Mouse (Mus musculus): ENCODE results near the gene Dcaf6. TPM values are rescaled to one million over a fixed set of nuclear protein-coding genes. Genes with fewer than 3 reads are reported as not detected.

Dcaf6 gene
- polyA plus RNA-seq, 1 experiment from 2014 or later, result 10.9 TPM

DNA sequence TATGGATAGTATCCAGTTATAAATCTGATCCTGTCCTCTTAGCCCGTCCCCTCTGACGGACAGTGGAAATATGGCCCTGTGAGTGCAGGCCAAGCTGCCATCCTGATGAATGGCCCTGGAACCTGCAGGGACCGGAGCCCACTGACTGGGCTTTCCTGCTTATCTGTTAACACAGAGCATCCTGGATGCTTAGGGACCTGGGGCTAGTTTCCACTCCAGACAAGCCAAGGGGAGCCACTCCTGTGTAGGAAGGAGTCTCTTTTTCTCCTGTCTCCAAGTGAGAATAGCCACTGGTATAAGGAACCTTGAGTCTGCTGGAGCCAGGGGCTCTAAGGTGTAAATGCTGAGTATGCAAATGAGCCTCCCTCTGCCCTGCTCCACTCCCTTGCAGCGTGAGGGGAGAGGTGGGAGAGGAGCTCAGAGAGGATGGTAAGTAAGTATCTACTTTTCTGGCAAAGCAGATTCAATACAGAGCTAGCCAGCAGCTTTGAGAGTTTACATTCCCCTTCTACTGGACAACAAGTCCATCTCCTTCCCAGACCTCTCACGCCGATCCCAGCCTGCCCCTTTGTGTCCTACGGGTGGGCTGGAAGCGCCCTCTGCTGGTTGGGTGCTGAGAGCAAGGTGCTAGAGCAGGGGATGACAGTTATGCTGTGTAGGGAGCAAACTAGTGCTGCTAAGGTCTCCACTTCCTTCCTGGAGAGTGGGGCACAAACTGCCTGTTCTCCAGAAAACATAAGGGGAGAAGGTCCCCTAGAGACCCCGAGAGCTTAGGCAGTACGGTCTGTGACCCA, 139.9 kb downstream of the Dcaf6 start:
- Histone ChIP-seq H3K4me3 (no peak overlapping the region), H3K27me3 (no peaks in the 10 kb centered on the region), H3K9me3 (no peaks in the 10 kb centered on the region), H3K4me1 (no peaks in the 10 kb centered on the region), H3K9ac (no peak overlapping the region), H3K36me3 (peaks cover 41% of the 10 kb centered on the region), H3K4me2 (replicated peaks) (no peak overlapping the region), H3K27ac (no peak overlapping the region)
- WGBS, result 45% methylated on average over 10 of the region's 10 CpGs
- no peak for ATAC-seq (ENCODE audit: insufficient number of reproducible peaks, insufficient read depth, low FRiP score, low TSS enrichment)

DNA sequence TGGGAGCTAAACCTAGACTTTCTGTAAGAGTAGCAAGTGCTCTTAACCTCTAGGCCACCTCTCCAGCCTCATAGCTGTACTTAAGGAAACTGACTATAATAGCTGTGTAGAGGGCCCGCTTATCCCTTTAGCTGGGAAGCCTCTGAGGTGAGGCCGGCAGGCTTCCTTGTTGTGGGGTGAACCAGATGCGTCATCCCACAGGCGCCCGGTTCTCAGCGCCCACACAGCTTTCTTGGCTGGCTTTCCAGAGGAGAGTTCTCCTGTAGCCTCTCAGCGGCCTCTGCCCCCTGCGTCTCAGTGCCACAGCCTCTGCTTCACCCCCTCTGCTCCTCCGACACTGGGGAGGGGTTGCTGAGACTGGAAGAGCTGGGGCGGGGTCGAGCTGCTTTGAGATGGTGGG, 143.9 kb downstream of the Dcaf6 start:
- no peak for ATAC-seq (ENCODE audit: insufficient number of reproducible peaks, insufficient read depth, low FRiP score, low TSS enrichment)
- no peaks in the 10 kb centered on the region for H3K4me1 ChIP-seq
- no peaks in the 10 kb centered on the region for H3K27me3 ChIP-seq
- H3K9ac ChIP-seq, result no peak overlapping the region
- H3K27ac ChIP-seq, result no peak overlapping the region
- WGBS, result 47% methylated on average over 11 of the region's 11 CpGs
- no peak overlapping the region for H3K4me2 ChIP-seq (replicated peaks)
- peaks cover 44% of the 10 kb centered on the region for H3K36me3 ChIP-seq
- H3K9me3 ChIP-seq, result no peaks in the 10 kb centered on the region
- no peak overlapping the region for H3K4me3 ChIP-seq

DNA sequence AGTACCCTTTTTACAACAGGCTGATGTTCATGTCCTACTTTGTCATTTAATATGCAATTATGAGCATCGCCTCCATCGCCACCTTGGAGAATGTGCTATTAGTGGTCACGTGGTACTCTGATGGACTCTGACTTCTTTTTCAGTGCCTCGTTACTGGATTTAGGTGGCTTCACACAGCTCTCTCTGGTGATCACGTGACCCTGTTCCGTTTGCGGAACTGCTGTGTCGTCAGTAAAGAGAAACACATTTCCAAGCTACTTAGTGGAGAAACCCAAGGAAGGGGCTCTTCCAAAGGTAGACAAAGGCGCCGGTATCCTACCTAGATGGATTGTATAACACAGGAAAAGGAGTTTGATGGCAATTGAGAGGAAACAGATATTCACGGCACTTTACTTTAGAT, 152.1 kb downstream of the Dcaf6 start:
- H3K4me3 ChIP-seq, result no peak overlapping the region
- peaks cover 40% of the 10 kb centered on the region for H3K36me3 ChIP-seq
- no peak for ATAC-seq (ENCODE audit: insufficient number of reproducible peaks, insufficient read depth, low FRiP score, low TSS enrichment)
- H3K4me1 ChIP-seq, result no peaks in the 10 kb centered on the region
- WGBS, result 74% methylated on average over 11 of the region's 11 CpGs
- H3K27ac ChIP-seq, result no peak overlapping the region
- H3K4me2 ChIP-seq (replicated peaks), result no peak overlapping the region
- H3K9ac ChIP-seq, result no peak overlapping the region
- H3K27me3 ChIP-seq, result no peaks in the 10 kb centered on the region
- no peaks in the 10 kb centered on the region for H3K9me3 ChIP-seq

DNA sequence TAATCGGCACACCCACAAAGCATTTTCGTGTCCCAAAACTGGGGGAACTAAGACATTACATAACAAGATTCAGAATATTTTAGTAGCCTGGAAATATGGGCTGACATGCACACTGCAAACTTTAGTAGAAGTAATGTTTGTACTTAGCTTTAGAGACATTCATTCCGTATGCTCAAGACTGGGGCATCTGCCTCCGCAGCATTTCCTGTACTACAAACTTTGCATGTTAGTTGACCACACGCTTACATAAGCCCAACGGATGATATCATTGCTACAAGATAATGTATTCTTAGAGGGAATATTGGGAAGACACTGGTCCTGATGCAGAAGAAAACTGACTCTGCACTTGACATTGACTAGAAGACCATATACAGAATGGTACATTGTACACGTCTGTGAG, 155.9 kb downstream of the Dcaf6 start:
- Histone ChIP-seq H3K9ac (no peak overlapping the region), H3K27ac (no peak overlapping the region), H3K4me3 (no peak overlapping the region), H3K36me3 (peaks cover 12% of the 10 kb centered on the region; the same call in 1 of the 2 replicates), H3K9me3 (no peaks in the 10 kb centered on the region), H3K27me3 (no peaks in the 10 kb centered on the region), H3K4me1 (peaks cover 4% of the 10 kb centered on the region; the same call in 1 of the 2 replicates), H3K4me2 (replicated peaks) (no peak overlapping the region)
- ATAC-seq (ENCODE audit: insufficient number of reproducible peaks, insufficient read depth, low FRiP score, low TSS enrichment), result no peak
- WGBS, result 92% methylated on average over 7 of the region's 7 CpGs

DNA sequence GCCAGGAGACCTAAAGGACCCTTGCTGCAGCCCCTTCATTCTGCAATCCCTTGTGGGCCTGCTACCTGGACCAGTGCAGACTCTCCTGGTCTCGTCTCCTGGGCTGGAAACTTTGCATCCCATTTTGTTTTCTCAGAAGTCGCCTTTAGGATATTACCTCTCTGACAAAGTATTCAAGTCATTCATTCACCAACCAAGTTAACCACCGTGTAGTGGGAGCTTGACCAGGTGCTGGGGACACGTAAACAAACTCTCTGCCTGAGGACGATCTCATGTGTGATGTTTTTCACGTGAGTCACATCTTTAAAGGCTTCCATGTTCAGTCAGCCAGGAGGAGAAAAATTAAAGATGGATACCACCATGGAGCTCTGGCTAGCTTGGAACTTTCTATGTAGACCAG, 157.1 kb downstream of the Dcaf6 start:
- 0 out of 2 replicates have a peak overlapping the region, but pooled peaks have one; percentile 43 for H3K27ac ChIP-seq

DNA sequence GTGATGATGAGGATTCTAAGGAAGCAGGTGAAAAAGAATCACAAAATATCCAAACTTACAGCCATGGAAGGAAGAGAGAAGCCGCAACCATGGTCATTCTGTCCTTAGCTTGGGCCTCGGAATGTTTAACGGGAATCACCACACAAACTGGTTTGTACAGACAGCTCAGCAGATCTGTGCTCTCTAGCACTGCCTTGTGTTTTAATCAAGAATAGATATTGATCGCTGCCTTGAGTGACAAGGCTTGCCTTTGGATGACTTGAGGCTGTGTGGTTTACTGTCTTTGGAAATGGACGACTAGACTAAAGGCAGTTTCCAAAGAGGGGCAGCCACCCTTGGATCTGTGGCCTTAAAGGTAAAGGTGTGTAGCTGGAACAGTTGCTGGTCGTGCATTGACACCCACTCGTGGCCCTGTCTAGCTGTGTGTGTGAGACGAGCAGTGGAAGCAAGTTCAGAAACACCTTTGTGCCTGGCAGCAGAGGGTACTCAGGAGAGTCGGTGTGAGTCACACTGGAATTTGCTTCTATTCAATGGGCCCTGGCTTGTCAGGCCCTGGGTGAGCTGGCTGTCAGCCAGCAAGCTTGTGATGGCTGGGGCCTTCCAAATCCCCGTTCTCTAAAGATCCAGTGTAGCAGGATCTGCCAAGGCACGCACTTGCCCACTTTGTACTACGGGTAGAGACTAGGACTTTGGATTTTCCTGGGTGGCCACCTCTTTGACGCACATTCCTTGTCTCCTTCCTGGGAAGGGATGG, 157.6 kb downstream of the Dcaf6 start:
- Histone ChIP-seq H3K27ac (0 out of 2 replicates have a peak overlapping the region, but pooled peaks have one; percentile 43), H3K4me3 (no peak overlapping the region), H3K36me3 (peaks cover 12% of the 10 kb centered on the region; the same call in 1 of the 2 replicates), H3K27me3 (no peaks in the 10 kb centered on the region), H3K4me2 (replicated peaks) (no peak overlapping the region), H3K9ac (no peak overlapping the region), H3K9me3 (no peaks in the 10 kb centered on the region), H3K4me1 (peaks cover 4% of the 10 kb centered on the region; the same call in 1 of the 2 replicates)
- ATAC-seq (ENCODE audit: insufficient number of reproducible peaks, insufficient read depth, low FRiP score, low TSS enrichment), result peak; percentile 60; the same call in 1 of the 2 replicates
- WGBS, result 78% methylated on average over 13 of the region's 13 CpGs

More for the DNA sequence above, 157.1 kb downstream of the Dcaf6 start:
- no peak overlapping the region for H3K9ac ChIP-seq
- H3K4me1 ChIP-seq, result peaks cover 4% of the 10 kb centered on the region; the same call in 1 of the 2 replicates
- no peak overlapping the region for H3K4me2 ChIP-seq (replicated peaks)
- peaks cover 12% of the 10 kb centered on the region; the same call in 1 of the 2 replicates for H3K36me3 ChIP-seq
- 86% methylated on average over 6 of the region's 6 CpGs for WGBS
- H3K9me3 ChIP-seq, result no peaks in the 10 kb centered on the region
- H3K4me3 ChIP-seq, result no peak overlapping the region
- no peaks in the 10 kb centered on the region for H3K27me3 ChIP-seq
- no peak for ATAC-seq (ENCODE audit: insufficient number of reproducible peaks, insufficient read depth, low FRiP score, low TSS enrichment)

DNA sequence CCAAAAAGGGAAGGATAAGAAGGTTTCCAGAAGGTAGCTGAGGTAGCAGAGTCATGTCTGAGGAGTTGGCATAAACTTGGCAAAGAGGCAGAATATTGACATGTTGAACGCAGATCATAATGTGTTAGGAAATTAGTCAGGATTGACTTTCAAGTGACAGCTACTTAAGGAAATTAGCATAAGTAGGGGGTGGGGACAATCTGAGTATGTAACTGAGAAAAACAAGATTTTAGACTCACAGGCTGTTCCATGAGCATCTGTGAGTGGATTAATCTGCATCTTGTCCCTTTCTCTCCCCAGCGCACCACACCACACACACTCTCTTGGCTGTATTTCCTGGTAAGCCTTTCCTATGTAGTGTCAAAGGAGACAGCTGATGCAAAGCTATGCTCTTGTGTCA, 158.7 kb downstream of the Dcaf6 start:
- Histone ChIP-seq H3K4me1 (peaks cover 4% of the 10 kb centered on the region; the same call in 1 of the 2 replicates), H3K9me3 (no peaks in the 10 kb centered on the region), H3K4me3 (no peak overlapping the region), H3K9ac (no peak overlapping the region), H3K27ac (no peak overlapping the region), H3K27me3 (no peaks in the 10 kb centered on the region), H3K36me3 (peaks cover 11% of the 10 kb centered on the region; the same call in 1 of the 2 replicates), H3K4me2 (replicated peaks) (no peak overlapping the region)
- WGBS, result 88% methylated on average over 2 of the region's 2 CpGs
- no peak for ATAC-seq (ENCODE audit: insufficient number of reproducible peaks, insufficient read depth, low FRiP score, low TSS enrichment)

DNA sequence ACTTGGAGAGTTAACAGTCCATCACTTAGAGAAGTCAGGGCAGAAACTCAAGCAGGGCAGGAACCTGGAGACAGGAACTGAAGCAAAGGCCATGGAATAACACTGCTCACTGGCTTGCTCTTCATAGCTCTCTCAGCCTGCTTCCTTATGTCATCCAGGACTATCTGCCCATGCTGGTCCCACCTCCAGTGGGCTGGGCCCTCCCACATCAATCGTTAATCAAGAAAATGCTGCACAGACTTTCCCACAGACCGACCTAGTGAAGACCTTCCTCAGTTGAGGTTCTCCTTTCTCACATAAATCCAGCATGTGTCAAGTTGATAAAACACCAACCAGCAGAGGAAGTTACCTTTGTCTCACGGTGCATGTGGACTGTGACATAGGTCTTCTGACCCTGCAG, 159.2 kb downstream of the Dcaf6 start:
- WGBS, result 92% methylated on average over 3 of the region's 3 CpGs
- no peak for ATAC-seq (ENCODE audit: insufficient number of reproducible peaks, insufficient read depth, low FRiP score, low TSS enrichment)
- Histone ChIP-seq H3K27me3 (no peaks in the 10 kb centered on the region), H3K4me2 (replicated peaks) (no peak overlapping the region), H3K27ac (no peak overlapping the region), H3K36me3 (peaks cover 10% of the 10 kb centered on the region), H3K9me3 (no peaks in the 10 kb centered on the region), H3K9ac (no peak overlapping the region), H3K4me3 (no peak overlapping the region), H3K4me1 (peaks cover 4% of the 10 kb centered on the region; the same call in 1 of the 2 replicates)

DNA sequence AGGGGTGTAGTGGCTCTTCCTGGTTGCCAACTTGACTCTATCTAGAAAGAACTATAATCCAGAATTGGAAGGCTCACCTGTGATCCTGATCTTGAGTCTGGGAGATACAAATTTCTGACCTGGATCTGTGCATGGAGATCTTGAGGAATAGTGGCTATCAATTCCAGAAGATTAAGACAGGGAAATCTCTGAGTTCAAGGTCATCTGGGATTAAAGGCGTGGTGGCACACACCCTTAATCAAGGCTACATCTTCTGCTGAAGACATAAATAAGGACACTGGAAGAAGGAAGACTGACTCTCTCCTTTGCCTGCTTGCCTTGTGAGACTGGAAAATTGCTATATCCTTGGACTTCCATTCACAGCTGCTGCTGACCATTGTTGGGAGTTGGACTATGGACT, 164.8 kb downstream of the Dcaf6 start, which contains the start of gene Gpr161:
TSS of gene Gpr161 (plus strand) at position 301 of the 400 bp plus-strand sequence.
- H3K4me1 ChIP-seq, result no peaks in the 10 kb centered on the region
- no peak within 1 kb of the TSS for H3K4me2 ChIP-seq (replicated peaks)
- H3K36me3 ChIP-seq, result peaks cover 13% of the 10 kb centered on the region
- no peak for ATAC-seq (ENCODE audit: insufficient number of reproducible peaks, insufficient read depth, low FRiP score, low TSS enrichment)
- H3K27me3 ChIP-seq, result no peaks in the 10 kb centered on the region
- WGBS, result 84% methylated on average over 1 of the region's 1 CpGs
- no peaks in the 10 kb centered on the region for H3K9me3 ChIP-seq
- no peak within 1 kb of the TSS for H3K9ac ChIP-seq
- no peak within 1 kb of the TSS for H3K4me3 ChIP-seq
- H3K27ac ChIP-seq, result no peak within 1 kb of the TSS

DNA sequence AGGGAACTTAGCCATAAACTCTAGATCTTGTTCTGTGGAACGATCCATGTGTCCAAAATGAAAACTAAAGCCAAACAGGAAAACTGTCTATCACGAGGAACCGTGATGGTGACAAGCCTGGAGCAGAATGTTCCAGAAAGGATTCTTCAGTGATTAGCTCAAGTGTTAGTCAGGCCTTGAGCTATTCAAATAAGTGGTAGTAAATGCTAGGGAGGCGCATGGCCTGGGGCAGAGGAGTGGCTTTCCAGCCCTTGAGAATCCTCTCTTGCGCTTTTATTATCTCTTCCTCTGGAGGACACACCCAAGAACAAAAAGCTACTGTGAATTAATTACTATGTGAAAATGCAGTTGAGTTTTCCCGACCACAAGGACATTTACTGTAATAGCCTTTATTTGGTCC, 168.7 kb downstream of the Dcaf6 start:
- WGBS, result 88% methylated on average over 6 of the region's 6 CpGs
- no peaks in the 10 kb centered on the region for H3K27me3 ChIP-seq
- H3K4me2 ChIP-seq (replicated peaks), result no peak overlapping the region
- no peak for ATAC-seq (ENCODE audit: insufficient number of reproducible peaks, insufficient read depth, low FRiP score, low TSS enrichment)
- H3K4me3 ChIP-seq, result no peak overlapping the region
- no peaks in the 10 kb centered on the region for H3K9me3 ChIP-seq
- no peak overlapping the region for H3K27ac ChIP-seq
- peaks cover 19% of the 10 kb centered on the region for H3K36me3 ChIP-seq
- no peaks in the 10 kb centered on the region for H3K4me1 ChIP-seq
- H3K9ac ChIP-seq, result no peak overlapping the region

DNA sequence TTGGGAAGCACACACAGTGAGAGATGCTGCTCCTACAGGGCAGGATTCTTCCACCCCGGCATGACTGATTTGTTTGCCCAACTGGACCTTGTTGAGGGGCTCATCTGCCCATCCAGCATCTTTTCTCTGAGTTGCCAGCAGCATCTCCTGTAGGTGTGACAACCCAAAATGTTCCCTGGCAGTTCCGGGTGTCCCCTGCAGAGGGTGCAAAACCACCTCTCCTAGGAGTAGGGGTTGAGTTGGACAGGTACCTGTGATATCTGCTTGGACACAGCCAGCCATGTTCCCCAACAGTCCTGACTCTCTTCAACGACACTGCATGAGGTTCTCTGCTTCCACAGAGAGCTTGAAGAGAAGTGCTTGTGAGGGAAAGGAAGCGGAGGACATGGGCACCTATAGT, 170.4 kb downstream of the Dcaf6 start:
- Histone ChIP-seq H3K27me3 (no peaks in the 10 kb centered on the region), H3K9me3 (no peaks in the 10 kb centered on the region), H3K4me1 (0 out of 2 replicates have a peak, but pooled peaks cover 4% of the 10 kb centered on the region), H3K36me3 (peaks cover 12% of the 10 kb centered on the region), H3K9ac (no peak overlapping the region), H3K4me2 (replicated peaks) (no peak overlapping the region), H3K27ac (no peak overlapping the region), H3K4me3 (no peak overlapping the region)
- ATAC-seq (ENCODE audit: insufficient number of reproducible peaks, insufficient read depth, low FRiP score, low TSS enrichment), result no peak
- WGBS, result 84% methylated on average over 4 of the region's 4 CpGs

All from embryonic facial prominence, embryonic 12.5 days (tissue).